Mouse (Mus musculus) ES-Bruce4 (cell line): ENCODE measurements around the gene Skor1. TPM values are rescaled to one million over a fixed set of nuclear protein-coding genes. Genes with fewer than 3 reads are reported as not detected.

Source experiments
- H3K27ac ChIP-seq: 2 replicates; pipeline ENCODE4 v1.5.1; 2012; ENCODE audit warnings: low read length, inconsistent platforms; ENCODE audit not compliant: insufficient read depth
- H3K27me3 ChIP-seq: 2 replicates; pipeline ENCODE4 v1.6.1; 2012; ENCODE audit warnings: mild to moderate bottlenecking, low read length, inconsistent platforms; ENCODE audit not compliant: control insufficient read depth, poor library complexity, insufficient read depth, severe bottlenecking
- H3K36me3 ChIP-seq: 2 replicates; pipeline ENCODE4 v1.6.1; 2012; ENCODE audit warnings: inconsistent platforms, mild to moderate bottlenecking, low read length, moderate library complexity; ENCODE audit not compliant: control insufficient read depth, poor library complexity, insufficient read depth, severe bottlenecking
- H3K4me1 ChIP-seq: one replicate; pipeline ENCODE4 v1.8.1; 2011; ENCODE audit warnings: low read length; ENCODE audit not compliant: control insufficient read depth, insufficient read depth
- H3K4me3 ChIP-seq: 2 replicates; pipeline ENCODE4 v1.5.1; 2011; ENCODE audit warnings: low read depth, mild to moderate bottlenecking, low read length
- H3K9ac ChIP-seq: 2 replicates; pipeline ENCODE4 v1.6.1; 2012; ENCODE audit warnings: low read depth, mild to moderate bottlenecking, inconsistent platforms; ENCODE audit not compliant: poor library complexity, severe bottlenecking
- H3K9me3 ChIP-seq: replicated peaks from 2 replicates; pipeline ENCODE4 v1.6.1; 2012; ENCODE audit warnings: mild to moderate bottlenecking, low read length, inconsistent platforms; ENCODE audit not compliant: control insufficient read depth, poor library complexity, insufficient read depth, severe bottlenecking
- CTCF ChIP-seq: IDR thresholded peaks from one replicate; pipeline ENCODE4 v1.8.1; 2011; ENCODE audit warnings: low read depth, low read length
- EP300 ChIP-seq: IDR thresholded peaks from 2 replicates; pipeline ENCODE4 v1.6.1; 2011; ENCODE audit warnings: low read depth, low read length; ENCODE audit not compliant: insufficient read depth
- POLR2A ChIP-seq: IDR thresholded peaks from one replicate; pipeline ENCODE4 v1.8.1; 2011; ENCODE audit warnings: low read length; ENCODE audit not compliant: insufficient read depth
- polyA plus RNA-seq: library from polyadenylated mRNA; stranded (reverse); fragments of >200 nt; gene quantifications from 2 replicates; pipeline ENCODE4 v1.2.4, GENCODE M21; 2011; ENCODE audit warnings: low read depth; ENCODE audit not compliant: missing spikeins, insufficient read depth, insufficient read length

The Skor1 gene
- not detected in 2 replicates for polyA plus RNA-seq

- Histone ChIP-seq H3K27ac (no peak within 1 kb of the TSS), H3K9me3 (no peaks in the 10 kb centered on the region), H3K9ac (peak within 1 kb of the TSS; percentile 34; the same call in 1 of the 2 replicates), H3K4me1 (peaks cover 2% of the 10 kb centered on the region), H3K27me3 (peaks cover 59% of the 10 kb centered on the region), H3K4me3 (peak within 1 kb of the TSS; percentile 24), H3K36me3 (no peaks in the 10 kb centered on the region)
- no peak for TF ChIP-seq EP300
- no peak for TF ChIP-seq CTCF
- no peak for TF ChIP-seq POLR2A
Observed at GRCm38 (mm10) chr9:63148410-63149371, at the start of gene Skor1. Skor1 (minus strand) TSS chr9:63148961.

GRCm38 (mm10) chr9:63197252-63197651, 48.5 kb upstream of the Skor1 start:
- TF ChIP-seq CTCF (no peak), EP300 (no peak), POLR2A (no peak)
- H3K9me3 ChIP-seq: no peaks in the 10 kb centered on the region
- no peak overlapping the region for H3K9ac ChIP-seq
- no peak overlapping the region for H3K27ac ChIP-seq
- no peaks in the 10 kb centered on the region for H3K27me3 ChIP-seq
- H3K4me1 ChIP-seq: no peaks in the 10 kb centered on the region
- H3K36me3 ChIP-seq: no peaks in the 10 kb centered on the region
- no peak overlapping the region for H3K4me3 ChIP-seq

- Histone ChIP-seq H3K36me3 (no peaks in the 10 kb centered on the region), H3K4me1 (no peaks in the 10 kb centered on the region), H3K9ac (no peak overlapping the region), H3K27ac (no peak overlapping the region), H3K9me3 (no peaks in the 10 kb centered on the region), H3K27me3 (no peaks in the 10 kb centered on the region), H3K4me3 (no peak overlapping the region)
- TF ChIP-seq CTCF: no peak
- TF ChIP-seq EP300: no peak
- no peak for TF ChIP-seq POLR2A
Observed at GRCm38 (mm10) chr9:63196114-63196682, 47.4 kb upstream of the Skor1 start.

GRCm38 (mm10) chr9:63195523-63195922, 46.8 kb upstream of the Skor1 start:
- H3K4me3 ChIP-seq: no peak overlapping the region
- no peaks in the 10 kb centered on the region for H3K36me3 ChIP-seq
- H3K27me3 ChIP-seq: no peaks in the 10 kb centered on the region
- H3K4me1 ChIP-seq: no peaks in the 10 kb centered on the region
- TF ChIP-seq EP300 (no peak), POLR2A (no peak), CTCF (no peak)
- no peak overlapping the region for H3K9ac ChIP-seq
- no peak overlapping the region for H3K27ac ChIP-seq
- no peaks in the 10 kb centered on the region for H3K9me3 ChIP-seq

GRCm38 (mm10) chr9:63194791-63195190, 46.0 kb upstream of the Skor1 start:
- Histone ChIP-seq H3K4me1 (no peaks in the 10 kb centered on the region), H3K36me3 (no peaks in the 10 kb centered on the region), H3K9ac (no peak overlapping the region), H3K27ac (no peak overlapping the region), H3K9me3 (no peaks in the 10 kb centered on the region), H3K27me3 (no peaks in the 10 kb centered on the region), H3K4me3 (no peak overlapping the region)
- TF ChIP-seq EP300 (no peak), POLR2A (no peak), CTCF (no peak)
